Mouse (Mus musculus) embryonic facial prominence, embryonic 14.5 days (tissue): ENCODE data around the gene Map2k2. TPM values are rescaled to one million over a fixed set of nuclear protein-coding genes. Genes with fewer than 3 reads are reported as not detected.
A peak's percentile ranks its signal among the peaks of the same experiment; 100 is the strongest.

ENCODE experiments used
- ATAC-seq: fragments of 200-750 bp; cut with Nextera tagmentation; 2 replicates; pipeline ENCODE4 v1.8.0; 2017; ENCODE audit warnings: low read depth, moderate number of reproducible peaks, moderate TSS enrichment
- DNase-seq: peaks from one replicate; pipeline ENCODE4 v3.0.0-alpha.2; 2015; ENCODE audit warnings: low spot score
- H3K27ac ChIP-seq: fragments of 300-500 bp; sonication (generic); replicated peaks from 2 replicates; pipeline ENCODE4 v1.5.1; 2014; ENCODE audit warnings: low read depth, mild to moderate bottlenecking, low read length, moderate library complexity
- H3K27me3 ChIP-seq: fragments of 300-500 bp; sonication (generic); replicated peaks from 2 replicates; pipeline ENCODE4 v1.6.1; 2014; ENCODE audit warnings: low read length; ENCODE audit not compliant: control insufficient read depth, insufficient read depth
- H3K36me3 ChIP-seq: fragments of 300-500 bp; sonication (generic); 2 replicates; pipeline ENCODE4 v1.6.1; 2014; ENCODE audit warnings: low read length, mixed read lengths; ENCODE audit not compliant: control insufficient read depth, insufficient read depth
- H3K4me1 ChIP-seq: fragments of 300-500 bp; sonication (generic); 2 replicates; pipeline ENCODE4 v1.6.1; 2014; ENCODE audit warnings: antibody characterized with exemption, low read length; ENCODE audit not compliant: control insufficient read depth, insufficient read depth
- H3K4me2 ChIP-seq: fragments of 300-500 bp; sonication (generic); 2 replicates; pipeline ENCODE4 v1.6.1; 2014; ENCODE audit warnings: low read depth, mild to moderate bottlenecking, low read length, moderate library complexity, mixed read lengths
- H3K4me3 ChIP-seq: fragments of 300-500 bp; sonication (generic); 2 replicates; pipeline ENCODE4 v1.5.1; 2014; ENCODE audit warnings: low read depth, mild to moderate bottlenecking, low read length
- H3K9ac ChIP-seq: fragments of 300-500 bp; sonication (generic); 2 replicates; pipeline ENCODE4 v1.6.1; 2014; ENCODE audit warnings: low read depth, mild to moderate bottlenecking, low read length, moderate library complexity, mixed read lengths
- H3K9me3 ChIP-seq: fragments of 300-500 bp; sonication (generic); 2 replicates; pipeline ENCODE4 v1.6.1; 2016; ENCODE audit warnings: low read length; ENCODE audit not compliant: control insufficient read depth
- WGBS: fragments of 180-500 bp; shearing (Covaris S2); extraction: QIAGEN DNeasy Blood & Tissue Kit; methylation state at CpG from one replicate; pipeline ENCODE4 v1.1.7; 2014; 5-methylcytosine and 5-hydroxymethylcytosine counted together
- polyA plus RNA-seq: library from polyadenylated mRNA; unstranded; fragments of >200 nt; fragmentation: Nextera tagmentation; extraction: Ambion mirVana; gene quantifications from 2 replicates; pipeline ENCODE4 v1.2.1, GENCODE M21; 2014

Gene Map2k2
- polyA plus RNA-seq, 1 experiment from 2014 or later, result 166 TPM

- ATAC-seq, result no peak
- H3K27ac ChIP-seq, result peak overlapping the region; percentile 91
These were observed 32.5 kb downstream of the Map2k2 start for GRCm38 (mm10) chr10:81138131-81138782.

GRCm38 (mm10) chr10:81138821-81139528, 33.3 kb downstream of the Map2k2 start:
- Histone ChIP-seq H3K4me2 (peak overlapping the region; percentile 92), H3K27ac (0 out of 2 replicates have a peak overlapping the region, but pooled peaks have one; percentile 91), H3K36me3 (peaks cover 7% of the 10 kb centered on the region), H3K9me3 (no peaks in the 10 kb centered on the region), H3K27me3 (peaks cover 17% of the 10 kb centered on the region), H3K9ac (peak overlapping the region; percentile 94), H3K4me3 (peak overlapping the region; percentile 88), H3K4me1 (peaks cover 39% of the 10 kb centered on the region)
- ATAC-seq, result no peak
- 49% methylated on average over 11 of the region's 11 CpGs for whole genome bisulfite sequencing
- no peak for DNase-seq

More at GRCm38 (mm10) chr10:81138131-81138782, 32.5 kb downstream of the Map2k2 start:
- Histone ChIP-seq H3K27me3 (peaks cover 25% of the 10 kb centered on the region), H3K4me1 (peaks cover 40% of the 10 kb centered on the region), H3K4me2 (peak overlapping the region; percentile 92), H3K36me3 (no peaks in the 10 kb centered on the region), H3K9ac (peak overlapping the region; percentile 94), H3K4me3 (peak overlapping the region; percentile 88), H3K9me3 (no peaks in the 10 kb centered on the region)
- under 1% methylated on average over 15 of the region's 24 CpGs for WGBS
- peak; percentile 59 for DNase-seq

GRCm38 (mm10) chr10:81139529-81139846, 33.8 kb downstream of the Map2k2 start:
- peak overlapping the region; percentile 30 for H3K9ac ChIP-seq

GRCm38 (mm10) chr10:81140005-81140404, 34.3 kb downstream of the Map2k2 start:
- peak overlapping the region; percentile 92 for H3K4me2 ChIP-seq
- WGBS, result 47% methylated on average over 8 of the region's 8 CpGs
- DNase-seq (no peak), ATAC-seq (no peak)
- no peaks in the 10 kb centered on the region for H3K9me3 ChIP-seq
- peaks cover 35% of the 10 kb centered on the region for H3K4me1 ChIP-seq
- H3K27me3 ChIP-seq, result peaks cover 7% of the 10 kb centered on the region
- H3K4me3 ChIP-seq, result peak overlapping the region; percentile 20
- H3K9ac ChIP-seq, result peak overlapping the region; percentile 30
- H3K27ac ChIP-seq, result peak overlapping the region; percentile 56; the same call in 1 of the 2 replicates
- H3K36me3 ChIP-seq, result peaks cover 17% of the 10 kb centered on the region

More at GRCm38 (mm10) chr10:81139529-81139846, 33.8 kb downstream of the Map2k2 start:
- peaks cover 12% of the 10 kb centered on the region for H3K27me3 ChIP-seq
- 50% methylated on average over 4 of the region's 4 CpGs for WGBS
- peak overlapping the region; percentile 20; the same call in 1 of the 2 replicates for H3K4me3 ChIP-seq
- peaks cover 12% of the 10 kb centered on the region for H3K36me3 ChIP-seq
- H3K4me1 ChIP-seq, result peaks cover 35% of the 10 kb centered on the region
- no peaks in the 10 kb centered on the region for H3K9me3 ChIP-seq
- DNase-seq (no peak), ATAC-seq (no peak)
- peak overlapping the region; percentile 92 for H3K4me2 ChIP-seq
- no peak overlapping the region for H3K27ac ChIP-seq

GRCm38 (mm10) chr10:81140717-81141454, 35.2 kb downstream of the Map2k2 start:
- WGBS, result 45% methylated on average over 8 of the region's 10 CpGs

GRCm38 (mm10) chr10:81141455-81142210, 35.9 kb downstream of the Map2k2 start:
- Histone ChIP-seq H3K9me3 (no peaks in the 10 kb centered on the region), H3K4me2 (peak overlapping the region; percentile 92; the same call in 1 of the 2 replicates), H3K36me3 (peaks cover 33% of the 10 kb centered on the region), H3K4me3 (no peak overlapping the region), H3K9ac (no peak overlapping the region), H3K27ac (peak overlapping the region; percentile 34; the same call in 1 of the 2 replicates), H3K4me1 (peaks cover 31% of the 10 kb centered on the region), H3K27me3 (no peaks in the 10 kb centered on the region)
- ATAC-seq (no peak), DNase-seq (no peak)
- WGBS, result 79% methylated on average over 4 of the region's 7 CpGs

More at GRCm38 (mm10) chr10:81140717-81141454, 35.2 kb downstream of the Map2k2 start:
- H3K36me3 ChIP-seq, result peaks cover 26% of the 10 kb centered on the region
- peak overlapping the region; percentile 56 for H3K27ac ChIP-seq
- peaks cover 31% of the 10 kb centered on the region for H3K4me1 ChIP-seq
- peak overlapping the region; percentile 46; the same call in 1 of the 2 replicates for H3K9ac ChIP-seq
- ATAC-seq (no peak), DNase-seq (no peak)
- H3K4me3 ChIP-seq, result peak overlapping the region; percentile 20
- no peaks in the 10 kb centered on the region for H3K27me3 ChIP-seq
- peak overlapping the region; percentile 92 for H3K4me2 ChIP-seq
- H3K9me3 ChIP-seq, result no peaks in the 10 kb centered on the region

GRCm38 (mm10) chr10:81142551-81142981, 36.9 kb downstream of the Map2k2 start:
- ATAC-seq, result no peak

More at GRCm38 (mm10) chr10:81142551-81142981, 36.9 kb downstream of the Map2k2 start:
- peak overlapping the region; percentile 25; the same call in 1 of the 2 replicates for H3K9ac ChIP-seq
- WGBS, result 72% methylated on average over 5 of the region's 5 CpGs
- no peaks in the 10 kb centered on the region for H3K9me3 ChIP-seq
- peaks cover 42% of the 10 kb centered on the region for H3K36me3 ChIP-seq
- H3K4me3 ChIP-seq, result no peak overlapping the region
- H3K4me1 ChIP-seq, result peaks cover 31% of the 10 kb centered on the region
- no peak overlapping the region; the same call in 1 of the 2 replicates for H3K27ac ChIP-seq
- DNase-seq, result no peak
- H3K27me3 ChIP-seq, result no peaks in the 10 kb centered on the region
- H3K4me2 ChIP-seq, result no peak overlapping the region
